Mouse (Mus musculus): ENCODE results near the gene Timp2. TPM values are rescaled to one million over a fixed set of nuclear protein-coding genes. Genes with fewer than 3 reads are reported as not detected.

Gene Timp2
- polyA plus RNA-seq, 1 experiment from 2014 or later, result 67.1 TPM

GRCm38 (mm10) chr11:118369251-118369650, 13.7 kb upstream of the Timp2 start:
- H3K4me2 ChIP-seq, result no peak overlapping the region
- ATAC-seq (replicated peaks; ENCODE audit: insufficient number of reproducible peaks, insufficient read depth, low FRiP score, low read depth), result no peak
- no peaks in the 10 kb centered on the region for H3K9me3 ChIP-seq (replicated peaks)
- H3K4me1 ChIP-seq (replicated peaks), result peaks cover 7% of the 10 kb centered on the region
- H3K27me3 ChIP-seq, result no peaks in the 10 kb centered on the region
- no peak overlapping the region for H3K27ac ChIP-seq
- no peaks in the 10 kb centered on the region for H3K36me3 ChIP-seq
- H3K4me3 ChIP-seq, result no peak overlapping the region
- no peak overlapping the region for H3K9ac ChIP-seq
- WGBS, result 69% methylated on average over 5 of the region's 5 CpGs

- Histone ChIP-seq H3K27ac (no peak overlapping the region), H3K9ac (no peak overlapping the region), H3K4me1 (replicated peaks) (peaks cover 15% of the 10 kb centered on the region), H3K4me3 (no peak overlapping the region), H3K27me3 (no peaks in the 10 kb centered on the region), H3K4me2 (no peak overlapping the region), H3K36me3 (no peaks in the 10 kb centered on the region), H3K9me3 (replicated peaks) (no peaks in the 10 kb centered on the region)
- 61% methylated on average over 3 of the region's 3 CpGs for WGBS
- no peak for ATAC-seq (replicated peaks; ENCODE audit: insufficient number of reproducible peaks, insufficient read depth, low FRiP score, low read depth)
Measured at GRCm38 (mm10) chr11:118368330-118368729, 12.8 kb upstream of the Timp2 start.

- no peaks in the 10 kb centered on the region for H3K9me3 ChIP-seq (replicated peaks)
- no peak overlapping the region for H3K27ac ChIP-seq
- H3K4me3 ChIP-seq, result no peak overlapping the region
- 62% methylated on average over 8 of the region's 8 CpGs for WGBS
- no peak overlapping the region for H3K4me2 ChIP-seq
- peaks cover 28% of the 10 kb centered on the region for H3K4me1 ChIP-seq (replicated peaks)
- H3K9ac ChIP-seq, result no peak overlapping the region
- ATAC-seq (replicated peaks; ENCODE audit: insufficient number of reproducible peaks, insufficient read depth, low FRiP score, low read depth), result no peak
- H3K36me3 ChIP-seq, result no peaks in the 10 kb centered on the region
- H3K27me3 ChIP-seq, result no peaks in the 10 kb centered on the region
Measured at GRCm38 (mm10) chr11:118366559-118366958, 11.0 kb upstream of the Timp2 start.

- no peak overlapping the region for H3K27ac ChIP-seq
- WGBS, result 38% methylated on average over 3 of the region's 3 CpGs
- ATAC-seq (replicated peaks; ENCODE audit: insufficient number of reproducible peaks, insufficient read depth, low FRiP score, low read depth), result no peak
- H3K9me3 ChIP-seq (replicated peaks), result no peaks in the 10 kb centered on the region
- H3K4me3 ChIP-seq, result no peak overlapping the region
- no peaks in the 10 kb centered on the region for H3K36me3 ChIP-seq
- H3K4me1 ChIP-seq (replicated peaks), result peaks cover 29% of the 10 kb centered on the region
- H3K9ac ChIP-seq, result no peak overlapping the region
- H3K4me2 ChIP-seq, result no peak overlapping the region
- H3K27me3 ChIP-seq, result no peaks in the 10 kb centered on the region
Measured at GRCm38 (mm10) chr11:118366108-118366507, 10.6 kb upstream of the Timp2 start.

GRCm38 (mm10) chr11:118365171-118365570, 9.6 kb upstream of the Timp2 start:
- H3K27me3 ChIP-seq, result no peaks in the 10 kb centered on the region
- H3K4me3 ChIP-seq, result no peak overlapping the region
- ATAC-seq (replicated peaks; ENCODE audit: insufficient number of reproducible peaks, insufficient read depth, low FRiP score, low read depth), result 0 out of 2 replicates have a peak, but pooled peaks have one; percentile 25
- H3K4me1 ChIP-seq (replicated peaks), result peaks cover 38% of the 10 kb centered on the region
- H3K9ac ChIP-seq, result no peak overlapping the region
- 47% methylated on average over 7 of the region's 7 CpGs for WGBS
- peak overlapping the region; percentile 65 for H3K27ac ChIP-seq
- H3K4me2 ChIP-seq, result no peak overlapping the region
- H3K36me3 ChIP-seq, result no peaks in the 10 kb centered on the region
- no peaks in the 10 kb centered on the region for H3K9me3 ChIP-seq (replicated peaks)

- ATAC-seq (replicated peaks; ENCODE audit: insufficient number of reproducible peaks, insufficient read depth, low FRiP score, low read depth), result no peak
- no peak overlapping the region for H3K4me3 ChIP-seq
- WGBS, result 68% methylated on average over 4 of the region's 4 CpGs
- no peak overlapping the region for H3K27ac ChIP-seq
- no peaks in the 10 kb centered on the region for H3K9me3 ChIP-seq (replicated peaks)
- no peak overlapping the region for H3K4me2 ChIP-seq
- peaks cover 38% of the 10 kb centered on the region for H3K4me1 ChIP-seq (replicated peaks)
- 0 out of 2 replicates have a peak overlapping the region, but pooled peaks have one; percentile 5 for H3K9ac ChIP-seq
- H3K36me3 ChIP-seq, result no peaks in the 10 kb centered on the region
- no peaks in the 10 kb centered on the region for H3K27me3 ChIP-seq
Measured at GRCm38 (mm10) chr11:118364021-118364420, 8.5 kb upstream of the Timp2 start.

GRCm38 (mm10) chr11:118362971-118363518, 7.5 kb upstream of the Timp2 start:
- peak overlapping the region; percentile 79 for H3K27ac ChIP-seq
- no peaks in the 10 kb centered on the region for H3K27me3 ChIP-seq
- H3K4me3 ChIP-seq, result no peak overlapping the region
- ATAC-seq (replicated peaks; ENCODE audit: insufficient number of reproducible peaks, insufficient read depth, low FRiP score, low read depth), result peak; percentile 71
- no peaks in the 10 kb centered on the region for H3K36me3 ChIP-seq
- 2% methylated on average over 8 of the region's 8 CpGs for WGBS
- peak overlapping the region; percentile 41 for H3K4me2 ChIP-seq
- H3K4me1 ChIP-seq (replicated peaks), result peaks cover 38% of the 10 kb centered on the region
- H3K9me3 ChIP-seq (replicated peaks), result no peaks in the 10 kb centered on the region
- H3K9ac ChIP-seq, result peak overlapping the region; percentile 5; the same call in 1 of the 2 replicates

- no peak for ATAC-seq (replicated peaks; ENCODE audit: insufficient number of reproducible peaks, insufficient read depth, low FRiP score, low read depth)
- H3K4me3 ChIP-seq, result no peak overlapping the region
- H3K9me3 ChIP-seq (replicated peaks), result no peaks in the 10 kb centered on the region
- no peaks in the 10 kb centered on the region for H3K36me3 ChIP-seq
- H3K27me3 ChIP-seq, result no peaks in the 10 kb centered on the region
- peaks cover 38% of the 10 kb centered on the region for H3K4me1 ChIP-seq (replicated peaks)
- H3K27ac ChIP-seq, result peak overlapping the region; percentile 79
- no peak overlapping the region; the same call in 1 of the 2 replicates for H3K4me2 ChIP-seq
- no peak overlapping the region for H3K9ac ChIP-seq
- 50% methylated on average over 1 of the region's 1 CpGs for WGBS
Measured at GRCm38 (mm10) chr11:118362501-118362900, 7.0 kb upstream of the Timp2 start.

GRCm38 (mm10) chr11:118360907-118361341, 5.4 kb upstream of the Timp2 start:
- Histone ChIP-seq H3K4me2 (no peak overlapping the region), H3K4me1 (replicated peaks) (peaks cover 44% of the 10 kb centered on the region), H3K27me3 (no peaks in the 10 kb centered on the region), H3K4me3 (no peak overlapping the region), H3K9ac (no peak overlapping the region), H3K36me3 (no peaks in the 10 kb centered on the region), H3K9me3 (replicated peaks) (no peaks in the 10 kb centered on the region), H3K27ac (peak overlapping the region; percentile 45)
- WGBS, result 43% methylated on average over 10 of the region's 10 CpGs
- ATAC-seq (replicated peaks; ENCODE audit: insufficient number of reproducible peaks, insufficient read depth, low FRiP score, low read depth), result no peak

GRCm38 (mm10) chr11:118360491-118360890, 5.0 kb upstream of the Timp2 start:
- no peaks in the 10 kb centered on the region for H3K27me3 ChIP-seq
- H3K9me3 ChIP-seq (replicated peaks), result no peaks in the 10 kb centered on the region
- 52% methylated on average over 7 of the region's 7 CpGs for WGBS

GRCm38 (mm10) chr11:118355205-118355604, 335 bp downstream of the Timp2 start:
- H3K4me3 ChIP-seq, result peak overlapping the region; percentile 92
- H3K4me2 ChIP-seq, result peak overlapping the region; percentile 83
- peaks cover 26% of the 10 kb centered on the region for H3K4me1 ChIP-seq (replicated peaks)
- ATAC-seq (replicated peaks; ENCODE audit: insufficient number of reproducible peaks, insufficient read depth, low FRiP score, low read depth), result peak; percentile 89
- no peaks in the 10 kb centered on the region for H3K27me3 ChIP-seq
- peak overlapping the region; percentile 93 for H3K27ac ChIP-seq
- H3K9me3 ChIP-seq (replicated peaks), result no peaks in the 10 kb centered on the region
- WGBS, result under 1% methylated on average over 42 of the region's 43 CpGs
- H3K36me3 ChIP-seq, result no peaks in the 10 kb centered on the region
- H3K9ac ChIP-seq, result peak overlapping the region; percentile 97

More at GRCm38 (mm10) chr11:118360491-118360890, 5.0 kb upstream of the Timp2 start:
- no peaks in the 10 kb centered on the region for H3K36me3 ChIP-seq
- peak overlapping the region; percentile 45; the same call in 1 of the 2 replicates for H3K27ac ChIP-seq
- H3K4me1 ChIP-seq (replicated peaks), result peaks cover 48% of the 10 kb centered on the region
- no peak for ATAC-seq (replicated peaks; ENCODE audit: insufficient number of reproducible peaks, insufficient read depth, low FRiP score, low read depth)
- no peak overlapping the region for H3K4me3 ChIP-seq
- H3K9ac ChIP-seq, result no peak overlapping the region
- no peak overlapping the region for H3K4me2 ChIP-seq

GRCm38 (mm10) chr11:118354636-118355191, 826 bp downstream of the Timp2 start:
- peak; percentile 51 for ATAC-seq (replicated peaks; ENCODE audit: insufficient number of reproducible peaks, insufficient read depth, low FRiP score, low read depth)
- WGBS, result under 1% methylated on average over 47 of the region's 47 CpGs
- Histone ChIP-seq H3K36me3 (no peaks in the 10 kb centered on the region), H3K27me3 (no peaks in the 10 kb centered on the region), H3K4me1 (replicated peaks) (peaks cover 26% of the 10 kb centered on the region), H3K4me2 (peak overlapping the region; percentile 83), H3K4me3 (peak overlapping the region; percentile 92), H3K27ac (peak overlapping the region; percentile 93), H3K9ac (peak overlapping the region; percentile 97), H3K9me3 (replicated peaks) (no peaks in the 10 kb centered on the region)

Measured in heart, embryonic 15.5 days (tissue).